Mouse (Mus musculus): Measurements from ENCODE around the gene Amph.
"Not testable (repeated sequence)": the region's sequence is repeated elsewhere in the genome, so short reads cannot be mapped to it uniquely, and the experiment has no call there.

Amph gene

GRCm38 (mm10) chr13:18948171-18949028 lies at the start of gene Amph:
TSS of gene Amph (plus strand) at chr13:18948205.
- in situ Hi-C loops (cut with MboI; ENCODE audit: low sequenced_read_pairs): no loop called here

GRCm38 (mm10) chr13:18903623-18904022 lies 44.4 kb upstream of the Amph start:
- in situ Hi-C loops (cut with MboI; ENCODE audit: low sequenced_read_pairs): no loop called here

- in situ Hi-C loops (cut with MboI; ENCODE audit: low sequenced_read_pairs): no loop called here
Observed at GRCm38 (mm10) chr13:18914774-18915173, 33.2 kb upstream of the Amph start.

- in situ Hi-C loops (cut with MboI; ENCODE audit: low sequenced_read_pairs): not testable (repeated sequence)
Observed at GRCm38 (mm10) chr13:18933191-18933590, 14.8 kb upstream of the Amph start.

GRCm38 (mm10) chr13:18947686-18948085 lies 319 bp upstream of the Amph start:
- in situ Hi-C loops (cut with MboI; ENCODE audit: low sequenced_read_pairs): no loop called here

GRCm38 (mm10) chr13:18949029-18949350 lies 985 bp downstream of the Amph start:
- in situ Hi-C loops (cut with MboI; ENCODE audit: low sequenced_read_pairs): no loop called here

GRCm38 (mm10) chr13:18949626-18950200 lies 1.7 kb downstream of the Amph start:
- in situ Hi-C loops (cut with MboI; ENCODE audit: low sequenced_read_pairs): no loop called here

GRCm38 (mm10) chr13:18953575-18953974 lies 5.6 kb downstream of the Amph start:
- in situ Hi-C loops (cut with MboI; ENCODE audit: low sequenced_read_pairs): no loop called here

- in situ Hi-C loops (cut with MboI; ENCODE audit: low sequenced_read_pairs): no loop called here
Observed at GRCm38 (mm10) chr13:18956065-18956913, 8.3 kb downstream of the Amph start.

- in situ Hi-C loops (cut with MboI; ENCODE audit: low sequenced_read_pairs): no loop called here
Observed at GRCm38 (mm10) chr13:18957028-18957427, 9.0 kb downstream of the Amph start.

- in situ Hi-C loops (cut with MboI; ENCODE audit: low sequenced_read_pairs): no loop called here
Observed at GRCm38 (mm10) chr13:18972571-18972970, 24.6 kb downstream of the Amph start.

GRCm38 (mm10) chr13:18974351-18974750 lies 26.3 kb downstream of the Amph start:
- in situ Hi-C loops (cut with MboI; ENCODE audit: low sequenced_read_pairs): no loop called here

- in situ Hi-C loops (cut with MboI; ENCODE audit: low sequenced_read_pairs): no loop called here
Observed at GRCm38 (mm10) chr13:18987266-18987665, 39.3 kb downstream of the Amph start.

GRCm38 (mm10) chr13:18988323-18988722 lies 40.3 kb downstream of the Amph start:
- in situ Hi-C loops (cut with MboI; ENCODE audit: low sequenced_read_pairs): no loop called here

- in situ Hi-C loops (cut with MboI; ENCODE audit: low sequenced_read_pairs): no loop called here
Observed at GRCm38 (mm10) chr13:18989185-18989714, 41.2 kb downstream of the Amph start.

GRCm38 (mm10) chr13:19002502-19002901 lies 54.5 kb downstream of the Amph start:
- in situ Hi-C loops (cut with MboI; ENCODE audit: low sequenced_read_pairs): no loop called here

GRCm38 (mm10) chr13:19004406-19004805 lies 56.4 kb downstream of the Amph start:
- in situ Hi-C loops (cut with MboI; ENCODE audit: low sequenced_read_pairs): no loop called here

GRCm38 (mm10) chr13:19008440-19008839 lies 60.4 kb downstream of the Amph start:
- in situ Hi-C loops (cut with MboI; ENCODE audit: low sequenced_read_pairs): no loop called here

GRCm38 (mm10) chr13:19014825-19015375 lies 66.9 kb downstream of the Amph start:
- in situ Hi-C loops (cut with MboI; ENCODE audit: low sequenced_read_pairs): no loop called here

GRCm38 (mm10) chr13:19021529-19021928 lies 73.5 kb downstream of the Amph start:
- in situ Hi-C loops (cut with MboI; ENCODE audit: low sequenced_read_pairs): no loop called here

GRCm38 (mm10) chr13:19022310-19022709 lies 74.3 kb downstream of the Amph start:
- in situ Hi-C loops (cut with MboI; ENCODE audit: low sequenced_read_pairs): no loop called here

Measured in CH12F3 (cell line).